Mouse (Mus musculus): ENCODE measurements around the gene Ckm.
A peak's percentile ranks its signal among the peaks of the same experiment; 100 is the strongest.

Ckm gene

DNA sequence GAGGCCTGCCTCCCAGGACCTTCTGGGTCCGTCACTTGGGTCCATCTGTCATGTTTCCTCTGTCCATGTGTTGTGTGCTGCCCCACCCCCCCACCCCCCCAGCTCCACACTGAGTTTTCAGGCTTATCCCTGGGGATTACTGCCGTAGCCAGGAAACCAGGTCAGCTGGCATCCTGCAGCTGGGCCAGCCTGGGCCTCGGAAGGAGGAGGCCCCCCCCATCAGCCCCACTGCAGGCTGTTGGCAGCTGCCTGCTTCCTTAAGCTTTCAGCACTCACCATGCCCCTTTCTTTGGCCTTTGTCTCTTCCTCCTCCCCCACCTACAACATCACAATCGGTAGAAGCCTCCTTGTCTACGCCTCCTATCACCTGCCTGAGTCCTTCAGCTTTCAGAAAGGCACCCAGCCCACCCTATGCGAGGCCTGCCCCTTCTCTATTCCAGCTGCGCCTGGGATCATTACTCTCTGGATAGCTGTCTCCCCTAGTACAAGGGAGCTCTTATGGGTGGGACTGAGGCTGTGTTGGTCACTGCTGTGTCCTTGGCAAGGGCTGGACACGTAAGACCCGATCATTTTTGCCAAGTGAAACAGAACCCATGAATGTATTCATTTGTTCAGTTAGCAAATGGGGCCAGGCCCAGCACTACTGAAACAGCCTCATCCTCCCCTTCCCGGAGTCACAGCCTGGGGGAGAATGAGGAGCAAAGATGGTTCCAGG lies 15.7 kb upstream of the Ckm start:
- DNase-seq (ENCODE audit: low read depth, low spot score), result peak; percentile 86

- DNase-seq (ENCODE audit: low read depth, low spot score), result no peak
Observed at GRCm38 (mm10) chr7:19394484-19394883, 10.1 kb upstream of the Ckm start.

GRCm38 (mm10) chr7:19399496-19400280 lies 4.9 kb upstream of the Ckm start:
- peak; percentile 57 for DNase-seq (ENCODE audit: low read depth, low spot score)

GRCm38 (mm10) chr7:19400946-19401345 lies 3.6 kb upstream of the Ckm start:
- no peak for DNase-seq (ENCODE audit: low read depth, low spot score)

DNA sequence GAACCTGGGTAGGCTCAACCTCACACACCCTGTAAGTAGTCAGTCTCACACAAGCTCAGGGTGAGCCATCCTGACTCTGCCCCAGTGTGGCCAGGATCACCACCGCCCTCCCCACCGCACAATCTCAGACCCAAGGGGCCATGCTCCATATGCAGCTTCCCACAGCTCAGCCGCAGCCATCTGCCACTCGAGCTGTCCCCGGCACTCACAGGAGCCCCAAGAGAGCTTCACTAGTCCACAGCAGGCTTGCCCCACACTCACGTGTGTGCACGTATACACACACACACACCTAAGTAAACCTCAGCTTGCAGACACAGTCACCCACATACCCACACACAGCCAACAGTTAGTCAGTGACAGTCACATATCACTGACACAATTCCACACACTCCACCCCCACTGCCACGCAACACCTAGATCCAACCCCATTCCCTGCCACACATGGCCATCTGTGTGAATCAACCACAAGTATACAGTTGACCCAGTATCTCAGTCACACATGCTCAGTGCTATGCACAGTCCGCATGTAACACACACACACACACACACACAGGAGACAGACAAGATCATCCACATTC lies 2.0 kb upstream of the Ckm start:
- no peak for DNase-seq (ENCODE audit: low read depth, low spot score)

DNA sequence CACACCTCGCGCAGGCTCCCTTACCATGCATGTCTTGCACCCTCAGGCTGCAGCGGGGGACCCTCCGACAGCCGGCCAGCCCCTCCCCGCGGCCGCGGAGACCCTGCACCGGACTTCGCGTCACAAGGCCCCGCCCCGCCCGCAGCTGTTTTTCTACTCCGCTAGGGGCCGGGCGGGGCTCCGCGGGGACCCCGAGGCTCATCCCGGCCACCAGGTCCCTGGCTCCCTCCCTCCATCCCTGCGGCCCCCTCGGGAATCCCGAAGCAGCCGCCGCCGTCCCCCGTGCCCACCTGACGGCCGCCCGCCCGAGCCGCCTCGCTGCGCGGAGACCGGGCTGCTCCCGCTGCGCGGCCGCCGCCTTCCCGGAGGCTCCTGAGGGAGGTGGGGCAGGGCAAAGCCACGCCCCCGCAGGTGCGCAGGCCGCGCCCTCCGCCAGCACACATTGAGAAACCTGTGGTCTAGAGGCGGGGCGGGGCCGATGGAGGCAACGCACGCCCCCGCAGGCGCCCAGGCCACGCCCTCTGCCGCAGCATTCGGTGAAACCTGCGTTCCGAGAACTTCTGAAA lies 762 bp upstream of the Ckm start, which contains the start of gene Klc3:
Gene Klc3 (minus strand): TSS at position 374 of the 566 bp plus-strand sequence.
- peak; percentile 70 for DNase-seq (ENCODE audit: low read depth, low spot score)

- DNase-seq (ENCODE audit: low read depth, low spot score), result no peak
Observed at GRCm38 (mm10) chr7:19405417-19405816, 841 bp downstream of the Ckm start.

DNA sequence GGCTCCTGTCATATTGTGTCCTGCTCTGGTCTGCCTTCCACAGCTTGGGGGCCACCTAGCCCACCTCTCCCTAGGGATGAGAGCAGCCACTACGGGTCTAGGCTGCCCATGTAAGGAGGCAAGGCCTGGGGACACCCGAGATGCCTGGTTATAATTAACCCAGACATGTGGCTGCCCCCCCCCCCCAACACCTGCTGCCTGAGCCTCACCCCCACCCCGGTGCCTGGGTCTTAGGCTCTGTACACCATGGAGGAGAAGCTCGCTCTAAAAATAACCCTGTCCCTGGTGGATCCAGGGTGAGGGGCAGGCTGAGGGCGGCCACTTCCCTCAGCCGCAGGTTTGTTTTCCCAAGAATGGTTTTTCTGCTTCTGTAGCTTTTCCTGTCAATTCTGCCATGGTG lies 5.2 kb downstream of the Ckm start:
- no peak for DNase-seq (ENCODE audit: low read depth, low spot score)

DNA sequence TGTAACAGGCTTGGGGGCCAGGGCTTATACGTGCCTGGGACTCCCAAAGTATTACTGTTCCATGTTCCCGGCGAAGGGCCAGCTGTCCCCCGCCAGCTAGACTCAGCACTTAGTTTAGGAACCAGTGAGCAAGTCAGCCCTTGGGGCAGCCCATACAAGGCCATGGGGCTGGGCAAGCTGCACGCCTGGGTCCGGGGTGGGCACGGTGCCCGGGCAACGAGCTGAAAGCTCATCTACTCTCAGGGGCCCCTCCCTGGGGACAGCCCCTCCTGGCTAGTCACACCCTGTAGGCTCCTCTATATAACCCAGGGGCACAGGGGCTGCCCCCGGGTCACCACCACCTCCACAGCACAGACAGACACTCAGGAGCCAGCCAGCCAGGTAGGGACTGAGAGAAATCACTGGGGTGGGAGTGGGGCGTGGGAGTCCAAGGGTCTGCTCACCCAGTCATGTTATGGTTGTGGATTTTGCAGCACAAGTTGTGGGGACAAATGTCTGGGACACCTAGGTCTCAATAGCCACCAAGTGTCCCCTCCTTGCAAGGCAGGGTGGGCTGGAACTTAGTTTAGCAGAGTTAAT lies 6.3 kb downstream of the Ckm start:
- DNase-seq (ENCODE audit: low read depth, low spot score), result no peak

DNA sequence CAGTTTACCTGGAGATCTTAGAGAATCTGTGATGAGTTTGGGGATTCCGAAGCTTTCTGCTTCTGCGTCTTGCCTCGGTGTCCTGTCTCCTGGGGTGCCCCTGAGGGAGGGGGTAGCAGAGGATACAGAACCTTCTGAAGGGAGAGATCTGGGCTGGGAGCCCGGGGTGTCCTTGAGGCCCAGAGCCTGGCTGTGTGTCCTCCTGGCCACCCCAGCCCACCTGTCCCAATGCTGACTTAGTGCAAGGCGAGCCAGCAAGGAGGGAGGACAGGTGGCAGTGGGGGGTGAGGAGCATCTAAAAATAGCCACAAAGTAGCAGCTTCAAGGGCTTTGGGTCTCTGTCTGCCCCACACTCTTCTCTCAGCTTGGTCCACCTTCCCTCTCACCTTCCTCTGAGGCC lies 7.2 kb downstream of the Ckm start:
- DNase-seq (ENCODE audit: low read depth, low spot score), result no peak

GRCm38 (mm10) chr7:19413525-19413924 lies 8.9 kb downstream of the Ckm start:
- DNase-seq (ENCODE audit: low read depth, low spot score), result no peak

DNA sequence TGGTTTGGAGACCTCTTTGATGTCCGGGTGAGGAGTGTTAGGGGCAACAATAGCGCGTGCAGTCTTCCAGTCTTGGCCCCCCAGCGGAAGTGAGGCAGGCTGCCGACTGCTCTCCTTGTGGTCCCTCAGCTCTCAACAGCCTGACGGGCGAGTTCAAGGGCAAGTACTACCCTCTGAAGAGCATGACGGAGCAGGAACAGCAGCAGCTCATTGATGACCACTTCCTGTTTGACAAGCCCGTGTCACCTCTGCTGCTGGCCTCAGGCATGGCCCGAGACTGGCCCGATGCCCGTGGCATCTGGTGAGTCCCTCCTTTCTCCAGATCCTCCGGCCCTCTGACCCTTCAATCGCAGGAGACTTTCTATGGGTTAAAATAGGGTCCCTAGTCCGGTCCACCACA lies 12.0 kb downstream of the Ckm start:
- no peak for DNase-seq (ENCODE audit: low read depth, low spot score)

DNA sequence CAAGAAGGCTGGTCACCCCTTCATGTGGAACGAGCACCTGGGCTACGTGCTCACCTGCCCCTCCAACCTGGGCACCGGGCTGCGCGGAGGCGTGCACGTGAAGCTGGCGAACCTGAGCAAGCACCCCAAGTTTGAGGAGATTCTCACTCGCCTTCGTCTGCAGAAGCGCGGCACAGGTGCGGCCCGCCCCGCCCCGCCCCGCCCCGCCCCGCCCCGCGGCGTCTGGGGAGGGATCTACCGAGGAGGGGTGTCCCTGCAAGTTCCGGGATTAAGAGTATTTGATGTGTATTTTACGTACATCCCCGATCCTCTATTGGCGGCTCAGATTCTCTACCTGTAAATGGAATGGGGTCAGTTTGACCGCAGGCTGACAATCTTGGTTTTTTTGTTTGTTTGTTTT lies 15.5 kb downstream of the Ckm start:
- DNase-seq (ENCODE audit: low read depth, low spot score), result no peak

- peak; percentile 77 for DNase-seq (ENCODE audit: low read depth, low spot score)
Observed at GRCm38 (mm10) chr7:19420821-19421636, 16.5 kb downstream of the Ckm start.

- no peak for DNase-seq (ENCODE audit: low read depth, low spot score)
Observed at GRCm38 (mm10) chr7:19423083-19423482, 18.5 kb downstream of the Ckm start.

GRCm38 (mm10) chr7:19424051-19424450 lies 19.5 kb downstream of the Ckm start:
- DNase-seq (ENCODE audit: low read depth, low spot score), result no peak

GRCm38 (mm10) chr7:19426349-19426748 lies 21.8 kb downstream of the Ckm start:
- DNase-seq (ENCODE audit: low read depth, low spot score), result no peak

GRCm38 (mm10) chr7:19426888-19427287 lies 22.3 kb downstream of the Ckm start:
- DNase-seq (ENCODE audit: low read depth, low spot score), result no peak

- no peak for DNase-seq (ENCODE audit: low read depth, low spot score)
Observed at GRCm38 (mm10) chr7:19427999-19428650, 23.5 kb downstream of the Ckm start.

- peak; percentile 47 for DNase-seq (ENCODE audit: low read depth, low spot score)
Observed at GRCm38 (mm10) chr7:19429726-19430125, 25.1 kb downstream of the Ckm start.

- no peak for DNase-seq (ENCODE audit: low read depth, low spot score)
Observed at GRCm38 (mm10) chr7:19430402-19430801, 25.8 kb downstream of the Ckm start.

All from retina, adult 2 months (tissue).